Mouse (Mus musculus): ENCODE results near the gene Gbp6.

DNA sequence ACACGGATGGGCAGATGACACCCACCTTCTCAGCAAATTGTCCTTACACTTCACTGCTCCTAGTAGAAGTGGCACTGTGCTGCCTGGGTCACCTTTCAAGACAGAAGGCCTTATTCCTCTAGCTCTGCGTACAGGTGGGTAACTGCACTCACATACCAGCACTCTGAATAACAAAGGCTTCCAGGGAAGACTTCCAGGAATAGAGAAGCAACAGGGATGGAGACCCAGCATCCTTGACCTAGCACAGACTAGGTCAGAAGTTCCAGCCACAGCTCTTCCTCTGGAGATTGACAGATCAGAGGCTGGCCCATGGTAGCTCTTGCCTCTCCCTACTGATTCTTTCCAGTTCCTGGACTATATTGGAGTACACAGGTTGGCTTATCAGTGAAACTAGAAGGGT, 47.8 kb upstream of the Gbp6 start:
- no peak for TF ChIP-seq CTCF (IDR thresholded peaks at IDR 0.05; ENCODE audit: borderline replicate concordance, insufficient read depth, low read length)
- TF ChIP-seq POLR2A (IDR thresholded peaks at IDR 0.05; ENCODE audit: low read depth, low read length), result no peak

Data from embryonic fibroblast, embryonic 13.5 days (primary cell).